Mouse (Mus musculus) cerebellum, adult 11-12 months (tissue): Measurements from ENCODE around the gene Gm7951.
"Not testable (repeated sequence)": the region's sequence is repeated elsewhere in the genome, so short reads cannot be mapped to it uniquely, and the experiment has no call there.

ENCODE experiments used
- DNase-seq: peaks from one replicate; pipeline ENCODE4 v3.0.0; 2022

Gm7951 gene

DNA sequence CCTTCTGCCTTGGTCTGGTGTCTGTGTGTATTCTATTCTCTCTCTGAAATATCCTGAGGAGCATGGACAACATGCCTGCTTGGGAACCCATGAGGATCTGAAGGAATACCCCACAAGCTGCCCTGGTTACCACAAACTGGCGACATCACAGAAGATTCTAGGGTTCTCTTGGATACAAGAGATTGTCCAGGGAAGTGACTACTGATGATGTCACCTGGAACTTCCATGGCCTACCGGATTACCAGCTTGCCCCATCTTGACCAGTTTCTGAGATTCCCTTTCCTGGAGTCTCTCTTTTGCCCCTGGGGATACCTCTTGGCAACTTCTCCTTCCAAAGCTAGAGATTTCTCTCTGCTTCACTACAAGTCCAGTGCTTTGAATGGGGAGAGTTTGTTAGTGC lies at the start of gene Gm7951:
Gm7951 (minus strand) TSS at position 101 of the 400 bp plus-strand sequence.
- not testable (repeated sequence) for DNase-seq

DNA sequence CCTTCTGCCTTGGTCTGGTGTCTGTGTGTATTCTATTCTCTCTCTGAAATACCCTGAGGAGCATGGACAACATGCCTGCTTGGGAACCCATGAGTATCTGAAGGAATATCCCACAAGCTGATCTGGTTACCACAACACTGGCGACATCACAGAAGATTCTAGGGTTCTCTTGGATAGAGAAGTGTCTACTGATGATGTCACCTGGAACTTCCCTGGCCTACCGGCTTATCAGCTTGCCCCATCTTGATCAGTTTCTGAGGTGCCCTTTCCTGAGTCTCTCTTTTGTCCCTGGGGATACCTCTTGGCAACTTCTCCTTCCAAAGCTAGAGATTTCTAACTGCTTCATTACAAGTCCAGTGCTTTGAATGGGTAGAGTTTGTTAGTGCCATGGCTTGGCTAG lies 45.4 kb upstream of the Gm7951 start, which contains the start of gene Gm17027:
Gm17027 (minus strand) TSS at position 101 of the 400 bp plus-strand sequence.
- DNase-seq: not testable (repeated sequence)

DNA sequence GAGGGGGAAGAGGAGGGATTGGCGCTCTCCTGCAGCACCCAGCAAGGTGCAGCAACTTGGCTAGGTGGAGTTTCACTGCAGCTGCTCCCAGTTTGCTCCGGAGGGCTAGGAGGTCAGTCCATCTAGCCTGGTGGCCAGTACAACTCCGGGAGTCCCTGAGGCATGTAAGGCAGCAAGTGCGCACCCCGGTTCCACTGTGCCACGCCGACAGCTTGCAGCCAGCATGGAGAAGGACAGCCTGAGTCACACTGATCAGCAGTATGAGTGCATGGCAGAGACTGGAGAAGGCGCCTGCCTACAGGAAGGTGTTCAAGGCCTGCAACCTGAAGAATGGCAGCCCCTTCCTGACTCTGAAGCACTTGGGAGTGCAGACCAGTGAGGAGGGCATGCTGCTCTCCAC lies 17.4 kb upstream of the Gm7951 start:
- not testable (repeated sequence) for DNase-seq

DNA sequence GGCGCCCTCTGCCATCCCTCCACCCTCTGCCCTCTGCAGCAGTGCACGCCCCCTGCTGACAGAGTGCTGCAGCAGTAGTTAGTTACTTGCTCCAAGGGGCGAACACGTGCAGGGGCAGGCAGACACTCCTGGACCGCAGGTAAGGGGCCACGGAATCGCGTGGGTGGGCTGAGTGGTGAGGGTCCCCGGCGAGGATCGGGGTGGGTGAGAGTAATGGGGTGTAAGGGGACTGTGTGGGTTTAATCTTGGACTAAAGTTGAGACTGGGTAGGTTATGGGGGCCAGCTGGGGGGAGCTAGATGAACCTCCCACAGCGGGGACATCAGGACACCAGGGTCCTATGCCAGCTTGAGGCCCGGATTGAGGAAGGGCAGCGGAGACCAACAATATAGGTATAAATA lies 16.6 kb upstream of the Gm7951 start:
- DNase-seq: not testable (repeated sequence)
